Mouse (Mus musculus) intestine, embryonic 14.5 days (tissue): ENCODE results near the gene Fubp1. TPM values are rescaled to one million over a fixed set of nuclear protein-coding genes. Genes with fewer than 3 reads are reported as not detected.
A peak's percentile ranks its signal among the peaks of the same experiment; 100 is the strongest.
"Not testable (repeated sequence)": the region's sequence is repeated elsewhere in the genome, so short reads cannot be mapped to it uniquely, and the experiment has no call there.

Experiments used
- ATAC-seq: fragments of 200-750 bp; cut with Nextera tagmentation; replicated peaks from 2 replicates; pipeline ENCODE4 v1.8.0; 2017; ENCODE audit warnings: low read depth, moderate number of reproducible peaks, moderate TSS enrichment, moderate library complexity; ENCODE audit not compliant: low FRiP score, low TSS enrichment
- DNase-seq: peaks from one replicate; pipeline ENCODE4 v3.0.0-alpha.2; 2018; ENCODE audit warnings: low spot score
- H3K27ac ChIP-seq: fragments of 300-500 bp; sonication (generic); 2 replicates; pipeline ENCODE4 v1.5.1; 2014; ENCODE audit warnings: low read depth, mild to moderate bottlenecking, control low read depth
- H3K27me3 ChIP-seq: fragments of 300-500 bp; sonication (generic); replicated peaks from 2 replicates; pipeline ENCODE4 v1.6.1; 2014; ENCODE audit warnings: low read length, control low read depth; ENCODE audit not compliant: control insufficient read depth, insufficient read depth
- H3K36me3 ChIP-seq: fragments of 300-500 bp; sonication (generic); 2 replicates; pipeline ENCODE4 v1.6.1; 2014; ENCODE audit warnings: low read length, control low read depth; ENCODE audit not compliant: control insufficient read depth, insufficient read depth
- H3K4me1 ChIP-seq: fragments of 300-500 bp; sonication (generic); replicated peaks from 2 replicates; pipeline ENCODE4 v1.6.1; 2014; ENCODE audit warnings: low read length, control low read depth, mixed read lengths; ENCODE audit not compliant: control insufficient read depth, insufficient read depth
- H3K4me2 ChIP-seq: fragments of 300-500 bp; sonication (generic); 2 replicates; pipeline ENCODE4 v1.6.1; 2014; ENCODE audit warnings: low read length
- H3K4me3 ChIP-seq: fragments of 300-500 bp; sonication (generic); 2 replicates; pipeline ENCODE4 v1.5.1; 2014; ENCODE audit warnings: low read depth, low read length, control low read depth, mixed read lengths
- H3K9ac ChIP-seq: fragments of 300-500 bp; sonication (generic); 2 replicates; pipeline ENCODE4 v1.6.1; 2014; ENCODE audit warnings: mild to moderate bottlenecking, low read length
- H3K9me3 ChIP-seq: fragments of 300-500 bp; sonication (generic); 2 replicates; pipeline ENCODE4 v1.6.1; 2016; ENCODE audit warnings: low read length, control low read depth; ENCODE audit not compliant: control insufficient read depth
- WGBS: fragments of 180-500 bp; shearing (Covaris S2); extraction: QIAGEN DNeasy Blood & Tissue Kit; methylation state at CpG from one replicate; pipeline ENCODE4 v1.1.7; 2014; 5-methylcytosine and 5-hydroxymethylcytosine counted together
- polyA plus RNA-seq: library from polyadenylated mRNA; unstranded; fragments of >200 nt; fragmentation: Nextera tagmentation; extraction: Ambion mirVana; gene quantifications from 2 replicates; pipeline ENCODE4 v1.2.1, GENCODE M21; 2014

Gene Fubp1
- polyA plus RNA-seq, 1 experiment from 2014 or later, result 228 TPM

DNA sequence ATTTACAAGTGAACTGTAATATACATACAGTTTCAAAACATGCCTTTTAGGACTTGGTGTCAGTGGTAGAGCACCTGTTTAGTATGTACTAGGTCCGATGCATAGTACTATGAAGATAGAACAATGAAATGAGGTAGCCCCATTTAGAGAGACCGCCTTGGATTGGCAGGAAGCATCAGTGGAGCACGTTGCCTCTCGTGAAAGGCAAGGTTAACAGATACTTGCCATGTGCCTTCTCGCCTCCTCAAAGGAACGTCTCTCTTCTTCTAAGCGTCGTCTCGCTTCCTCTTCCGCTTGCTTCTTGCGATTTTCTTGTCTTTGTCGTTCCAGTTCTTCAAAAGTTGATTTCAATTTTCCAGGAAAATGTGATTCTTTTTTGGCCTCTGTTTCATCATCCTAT lies 37.5 kb downstream of the Fubp1 start:
- no peak for ATAC-seq
- Histone ChIP-seq H3K9me3 (peaks cover 2% of the 10 kb centered on the region; the same call in 1 of the 2 replicates), H3K36me3 (peaks cover 14% of the 10 kb centered on the region), H3K4me3 (no peak overlapping the region), H3K27me3 (no peaks in the 10 kb centered on the region), H3K4me2 (no peak overlapping the region), H3K9ac (no peak overlapping the region), H3K4me1 (no peaks in the 10 kb centered on the region), H3K27ac (no peak overlapping the region)
- no peak for DNase-seq
- WGBS, result 87% methylated on average over 12 of the region's 12 CpGs

DNA sequence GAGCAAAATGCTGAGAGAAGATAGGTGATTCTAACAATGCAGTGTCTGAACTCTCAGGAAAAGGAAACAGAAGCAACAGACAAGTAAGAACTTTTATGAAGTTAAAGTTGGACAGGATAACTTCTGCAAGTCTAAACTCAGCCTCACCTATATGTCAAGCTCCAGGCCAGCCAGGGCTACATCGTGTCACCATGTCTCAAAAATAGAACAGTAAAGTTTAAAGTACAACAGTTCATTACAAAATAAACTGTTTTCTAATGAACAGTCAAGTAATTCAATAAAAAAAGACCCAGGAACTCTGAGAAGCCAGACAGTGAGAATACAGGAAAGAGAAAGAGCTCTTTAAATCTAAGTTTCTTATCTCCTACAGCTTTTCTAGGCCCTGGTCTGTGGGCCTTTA lies 40.3 kb downstream of the Fubp1 start:
- Histone ChIP-seq H3K4me2 (no peak overlapping the region), H3K4me1 (no peaks in the 10 kb centered on the region; the same call in 1 of the 2 replicates), H3K9ac (no peak overlapping the region), H3K9me3 (no peaks in the 10 kb centered on the region), H3K27ac (no peak overlapping the region), H3K4me3 (no peak overlapping the region), H3K36me3 (peaks cover 11% of the 10 kb centered on the region), H3K27me3 (no peaks in the 10 kb centered on the region)
- DNase-seq (no peak), ATAC-seq (no peak)
- 82% methylated on average over 1 of the region's 1 CpGs for WGBS

DNA sequence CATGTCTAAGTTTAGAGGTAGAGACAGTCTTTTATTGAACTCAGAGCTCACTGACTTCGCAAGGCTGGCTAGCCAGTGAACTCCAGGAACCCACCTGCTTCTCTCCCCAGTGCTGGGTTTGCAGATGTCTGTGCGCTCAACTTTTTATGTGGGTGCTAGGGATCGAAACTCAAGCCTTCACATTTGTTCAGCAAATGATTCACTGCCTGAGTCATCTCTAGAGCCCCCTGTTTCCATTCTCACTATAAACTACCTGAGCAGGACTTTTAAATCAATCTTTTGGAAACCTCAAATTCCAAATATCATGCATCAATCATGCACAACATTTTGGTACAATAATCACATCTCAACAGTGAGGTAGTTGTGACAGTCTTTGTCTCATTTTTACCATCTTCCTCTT lies 47.3 kb downstream of the Fubp1 start:
- Histone ChIP-seq H3K27ac (no peak overlapping the region), H3K9ac (no peak overlapping the region), H3K27me3 (no peaks in the 10 kb centered on the region), H3K36me3 (no peaks in the 10 kb centered on the region), H3K4me2 (no peak overlapping the region), H3K4me3 (no peak overlapping the region), H3K4me1 (no peaks in the 10 kb centered on the region; the same call in 1 of the 2 replicates), H3K9me3 (no peaks in the 10 kb centered on the region)
- WGBS, result 87% methylated on average over 3 of the region's 3 CpGs
- DNase-seq, result no peak
- ATAC-seq, result no peak

DNA sequence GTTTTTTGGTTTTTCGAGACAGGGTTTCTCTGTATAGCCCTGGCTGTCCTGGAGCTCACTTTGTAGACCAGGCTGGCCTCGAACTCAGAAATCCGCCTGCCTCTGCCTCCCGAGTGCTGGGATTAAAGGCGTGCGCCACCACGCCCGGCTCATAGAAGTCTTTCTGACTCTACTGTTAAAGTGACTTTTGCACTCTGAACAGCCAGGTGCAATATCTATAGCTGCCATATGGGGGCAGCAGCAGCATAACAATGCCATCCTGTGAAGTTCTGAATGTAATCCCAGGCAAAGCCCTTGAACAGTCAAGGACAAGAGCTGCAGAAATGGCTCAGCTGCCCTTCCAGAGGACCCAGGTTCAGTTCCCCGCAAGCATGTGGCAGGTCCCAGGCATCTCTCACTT lies 49.2 kb downstream of the Fubp1 start:
- H3K27ac ChIP-seq, H3K4me3 ChIP-seq, H3K36me3 ChIP-seq, H3K9ac ChIP-seq, H3K4me1 ChIP-seq, H3K27me3 ChIP-seq, H3K9me3 ChIP-seq, H3K4me2 ChIP-seq: not testable (repeated sequence)
- ATAC-seq (peak; percentile 68; the same call in 1 of the 2 replicates), DNase-seq (peak; percentile 91)
- 37% methylated on average over 7 of the region's 9 CpGs for WGBS

DNA sequence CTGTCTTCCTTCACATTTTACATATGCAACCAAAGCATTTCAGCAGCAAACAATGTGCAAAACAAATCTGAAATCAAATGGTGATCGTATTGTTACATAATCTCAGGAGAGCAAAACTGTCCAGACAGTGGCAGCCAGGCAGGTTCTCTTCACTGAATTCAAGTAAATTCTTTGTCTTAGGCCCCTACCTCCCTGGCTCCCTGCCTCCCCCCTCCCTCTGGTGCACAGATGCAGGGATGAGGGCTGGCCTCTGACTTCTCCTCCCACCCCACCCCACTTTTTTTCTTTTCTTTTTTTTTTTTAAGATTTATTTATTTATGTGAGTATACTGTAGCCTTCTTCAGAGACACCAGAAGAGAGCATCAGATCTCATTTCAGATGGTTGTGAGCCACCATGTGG lies 50.1 kb downstream of the Fubp1 start:
- no peak overlapping the region for H3K4me2 ChIP-seq
- DNase-seq (no peak), ATAC-seq (no peak)
- no peaks in the 10 kb centered on the region for H3K27me3 ChIP-seq
- H3K9ac ChIP-seq, result no peak overlapping the region
- no peak overlapping the region for H3K4me3 ChIP-seq
- H3K9me3 ChIP-seq, result no peaks in the 10 kb centered on the region
- H3K36me3 ChIP-seq, result no peaks in the 10 kb centered on the region
- no peak overlapping the region for H3K27ac ChIP-seq
- 95% methylated on average over 1 of the region's 1 CpGs for WGBS
- H3K4me1 ChIP-seq, result no peaks in the 10 kb centered on the region; the same call in 1 of the 2 replicates

DNA sequence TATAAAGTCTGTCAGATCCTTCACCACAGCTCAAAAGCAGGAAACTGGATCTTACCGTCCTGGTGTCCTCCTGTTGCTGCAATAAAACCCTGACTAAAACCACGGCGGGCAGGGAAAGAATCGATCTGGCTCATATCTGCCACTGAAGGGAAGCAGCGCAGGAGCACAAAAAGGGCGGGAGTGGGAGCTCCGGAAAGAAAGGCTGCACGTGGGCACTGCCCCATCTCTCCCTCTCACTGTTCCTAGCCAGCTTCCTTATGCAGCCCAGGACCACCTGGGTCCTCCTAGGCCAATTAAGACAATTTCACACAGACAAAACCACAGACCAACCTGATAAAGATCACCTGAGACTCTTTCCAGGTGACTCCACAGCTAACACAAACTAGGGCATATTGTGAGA lies 51.2 kb downstream of the Fubp1 start:
- Histone ChIP-seq H3K4me1 (peaks cover 5% of the 10 kb centered on the region; the same call in 1 of the 2 replicates), H3K9me3 (no peaks in the 10 kb centered on the region), H3K27me3 (no peaks in the 10 kb centered on the region), H3K4me2 (no peak overlapping the region), H3K36me3 (no peaks in the 10 kb centered on the region), H3K4me3 (no peak overlapping the region), H3K9ac (no peak overlapping the region), H3K27ac (no peak overlapping the region)
- 40% methylated on average over 8 of the region's 8 CpGs for WGBS
- no peak for DNase-seq
- ATAC-seq, result no peak

DNA sequence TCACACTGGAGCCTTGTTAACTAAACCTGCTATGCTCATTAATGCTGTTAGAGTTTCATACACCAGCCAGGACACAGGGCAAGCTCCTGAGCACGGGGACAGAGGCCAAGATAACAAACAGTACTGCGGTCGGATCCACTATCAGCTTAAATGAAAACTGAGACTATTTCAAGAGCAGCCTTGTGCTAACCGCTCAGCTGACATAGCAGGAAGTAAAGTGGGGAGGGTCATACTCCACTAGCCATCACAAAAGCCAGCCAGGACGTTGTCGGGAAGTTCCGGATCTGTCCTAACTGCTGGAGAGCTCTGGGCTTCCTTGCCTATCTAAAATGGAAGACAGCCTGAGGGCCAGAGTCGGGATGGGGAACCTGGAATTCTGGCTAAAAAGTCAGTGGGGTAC lies 51.7 kb downstream of the Fubp1 start:
- Histone ChIP-seq H3K9ac (no peak overlapping the region), H3K4me1 (peaks cover 5% of the 10 kb centered on the region; the same call in 1 of the 2 replicates), H3K27ac (no peak overlapping the region), H3K4me3 (no peak overlapping the region), H3K36me3 (no peaks in the 10 kb centered on the region), H3K9me3 (no peaks in the 10 kb centered on the region), H3K4me2 (no peak overlapping the region), H3K27me3 (no peaks in the 10 kb centered on the region)
- no peak for ATAC-seq
- DNase-seq, result no peak
- WGBS, result 35% methylated on average over 8 of the region's 8 CpGs

DNA sequence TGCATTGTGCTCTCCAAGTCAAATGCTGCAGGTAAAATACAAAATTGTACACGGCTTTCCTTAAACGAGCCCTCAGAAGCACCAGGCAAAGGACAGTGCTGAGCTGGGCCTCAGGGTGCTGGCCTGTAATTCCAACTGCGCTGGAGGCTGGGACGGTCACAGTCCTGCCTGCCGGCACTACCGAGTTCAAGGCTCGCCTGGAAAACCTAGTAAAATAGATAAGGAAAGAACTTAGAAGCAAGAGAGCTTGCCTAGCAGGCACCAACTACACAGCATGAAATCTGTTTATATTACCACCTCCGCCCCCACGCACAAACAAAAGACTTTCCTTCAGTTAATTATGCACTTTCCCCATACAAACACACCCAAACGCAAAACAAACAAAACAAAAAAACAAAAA lies 54.2 kb downstream of the Fubp1 start:
- Histone ChIP-seq H3K9me3 (no peaks in the 10 kb centered on the region), H3K4me1 (peaks cover 5% of the 10 kb centered on the region; the same call in 1 of the 2 replicates), H3K36me3 (no peaks in the 10 kb centered on the region), H3K4me3 (peak overlapping the region; percentile 60), H3K27ac (no peak overlapping the region), H3K9ac (peak overlapping the region; percentile 73; the same call in 1 of the 2 replicates), H3K27me3 (no peaks in the 10 kb centered on the region), H3K4me2 (peak overlapping the region; percentile 93)
- whole genome bisulfite sequencing, result 41% methylated on average over 10 of the region's 10 CpGs
- DNase-seq (no peak), ATAC-seq (no peak)

DNA sequence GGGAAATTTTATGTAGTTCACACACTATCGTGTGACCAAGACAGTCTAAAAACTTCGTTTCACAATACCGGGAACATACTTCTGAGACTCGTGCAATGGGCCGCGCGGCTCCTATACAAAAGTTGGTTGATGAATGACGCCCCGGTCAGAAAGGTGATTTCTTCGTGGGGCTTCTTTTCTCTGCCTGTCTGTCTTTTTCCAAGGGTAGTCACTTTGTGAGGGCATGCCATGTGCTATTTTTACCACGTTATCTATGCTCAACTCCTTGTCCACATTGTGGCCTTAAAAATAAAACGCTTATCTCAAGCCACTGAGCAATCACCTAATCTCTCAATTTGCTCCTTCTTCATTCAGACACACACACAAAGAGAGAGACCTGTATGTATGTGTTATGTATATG lies 54.6 kb downstream of the Fubp1 start:
- Histone ChIP-seq H3K4me3 (peak overlapping the region; percentile 60), H3K27me3 (no peaks in the 10 kb centered on the region), H3K9ac (peak overlapping the region; percentile 73), H3K4me1 (peaks cover 5% of the 10 kb centered on the region; the same call in 1 of the 2 replicates), H3K4me2 (peak overlapping the region; percentile 93), H3K36me3 (no peaks in the 10 kb centered on the region), H3K9me3 (no peaks in the 10 kb centered on the region), H3K27ac (peak overlapping the region; percentile 87; the same call in 1 of the 2 replicates)
- peak; percentile 58 for DNase-seq
- WGBS, result 50% methylated on average over 12 of the region's 12 CpGs
- no peak for ATAC-seq
